Mouse (Mus musculus): ENCODE measurements at regions not wholly inside any gene's neighbourhood (a gene's known extent, or its start where the extent isn't known, plus 50 kb on each side); places are given as distances from the start of the nearest gene placed in this dataset.

DNA sequence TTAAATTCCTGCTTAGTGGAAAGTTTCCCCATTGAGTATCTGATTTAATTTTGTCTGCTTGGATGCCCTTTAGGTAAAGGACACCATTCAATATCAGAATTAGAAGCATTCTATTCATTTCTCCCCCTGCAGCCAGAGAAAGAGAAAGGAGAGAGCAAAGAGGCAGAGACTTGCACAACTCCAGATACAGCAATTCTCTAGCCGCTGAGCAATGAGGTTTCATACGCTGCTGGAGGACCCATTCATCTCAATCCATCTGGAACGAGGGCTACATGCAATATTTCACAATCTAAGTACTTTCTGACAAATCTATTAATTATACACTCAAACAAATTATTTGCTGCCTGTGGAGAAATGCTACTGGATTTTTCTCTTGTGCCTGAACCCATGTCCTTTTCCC lies 538.0 kb upstream of the Tusc1 start:
- H3K4me3 ChIP-seq (ENCODE audit: insufficient read depth, low read depth, low read length) = no peak overlapping the region
- H3K27ac ChIP-seq (replicated peaks; ENCODE audit: insufficient read depth, low read depth, low read length) = no peak overlapping the region
- H3K27me3 ChIP-seq (ENCODE audit: control insufficient read depth, insufficient read depth, low read length) = no peaks in the 10 kb centered on the region
- no peak for DNase-seq (ENCODE audit: extremely low read depth, low read depth, low spot score)
- WGBS = 82% methylated on average over 3 of the region's 3 CpGs
- no peaks in the 10 kb centered on the region for H3K36me3 ChIP-seq (ENCODE audit: control insufficient read depth, insufficient read depth, low read length)
- H3K79me2 ChIP-seq (ENCODE audit: control insufficient read depth, insufficient read depth, low read length) = no peaks in the 10 kb centered on the region
- no peak overlapping the region for H3K9ac ChIP-seq (ENCODE audit: low read depth, low read length)
- TF ChIP-seq POLR2A (IDR thresholded peaks at IDR 0.05; ENCODE audit: extremely low read depth, insufficient read depth, low read length) (no peak), CTCF (IDR thresholded peaks at IDR 0.05; ENCODE audit: low read depth, low read length) (no peak)
- no peaks in the 10 kb centered on the region for H3K4me1 ChIP-seq (ENCODE audit: control insufficient read depth, insufficient read depth, low read length)

DNA sequence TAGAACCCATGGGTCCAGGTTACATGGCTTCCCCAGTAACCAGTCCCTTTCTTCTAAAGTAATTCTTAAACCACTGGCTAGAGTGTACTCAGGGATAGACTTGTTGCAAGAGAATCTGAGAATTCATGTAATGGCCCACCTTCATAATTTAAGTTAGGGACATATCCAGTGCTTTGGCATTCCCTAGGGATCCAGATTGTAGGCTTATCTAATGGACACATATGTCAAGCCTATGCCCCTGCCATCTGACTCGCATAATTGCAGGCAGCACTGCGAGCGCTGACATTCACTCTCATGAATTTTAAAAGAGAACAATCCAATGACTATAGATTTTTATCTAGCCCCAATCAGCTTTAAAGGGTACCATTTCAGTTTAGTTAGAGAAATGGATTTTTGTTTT lies 518.1 kb upstream of the Tusc1 start:
- Histone ChIP-seq H3K4me1 (ENCODE audit: control insufficient read depth, insufficient read depth, low read length) (no peaks in the 10 kb centered on the region), H3K27ac (replicated peaks; ENCODE audit: insufficient read depth, low read depth, low read length) (no peak overlapping the region), H3K79me2 (ENCODE audit: control insufficient read depth, insufficient read depth, low read length) (no peaks in the 10 kb centered on the region), H3K4me3 (ENCODE audit: insufficient read depth, low read depth, low read length) (no peak overlapping the region), H3K36me3 (ENCODE audit: control insufficient read depth, insufficient read depth, low read length) (no peaks in the 10 kb centered on the region), H3K9ac (ENCODE audit: low read depth, low read length) (no peak overlapping the region), H3K27me3 (ENCODE audit: control insufficient read depth, insufficient read depth, low read length) (no peaks in the 10 kb centered on the region)
- no peak for TF ChIP-seq CTCF (IDR thresholded peaks at IDR 0.05; ENCODE audit: low read depth, low read length)
- no peak for DNase-seq (ENCODE audit: extremely low read depth, low read depth, low spot score)
- WGBS = 94% methylated on average over 3 of the region's 3 CpGs

DNA sequence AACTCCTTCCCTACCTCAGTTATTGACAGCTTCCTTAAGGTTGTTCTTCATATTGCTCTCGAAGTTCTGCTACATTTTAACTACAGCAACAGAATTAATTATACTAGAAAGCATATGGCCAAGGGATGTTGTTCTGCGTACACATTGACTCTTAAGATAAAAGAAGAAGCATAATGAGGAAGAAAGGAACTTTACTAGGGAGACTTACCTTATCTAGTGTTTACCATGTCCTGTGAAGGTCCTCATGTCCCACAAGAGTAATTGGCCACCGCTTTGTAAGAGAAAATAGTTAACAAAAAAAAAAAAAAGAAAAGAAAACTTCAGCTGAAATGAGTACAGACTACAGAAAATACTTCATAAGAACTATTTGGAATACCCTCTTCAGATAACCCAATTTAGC lies 513.9 kb upstream of the Tusc1 start:
- no peak for TF ChIP-seq CTCF (IDR thresholded peaks at IDR 0.05; ENCODE audit: low read depth, low read length)
- no peak for TF ChIP-seq POLR2A (IDR thresholded peaks at IDR 0.05; ENCODE audit: extremely low read depth, insufficient read depth, low read length)

DNA sequence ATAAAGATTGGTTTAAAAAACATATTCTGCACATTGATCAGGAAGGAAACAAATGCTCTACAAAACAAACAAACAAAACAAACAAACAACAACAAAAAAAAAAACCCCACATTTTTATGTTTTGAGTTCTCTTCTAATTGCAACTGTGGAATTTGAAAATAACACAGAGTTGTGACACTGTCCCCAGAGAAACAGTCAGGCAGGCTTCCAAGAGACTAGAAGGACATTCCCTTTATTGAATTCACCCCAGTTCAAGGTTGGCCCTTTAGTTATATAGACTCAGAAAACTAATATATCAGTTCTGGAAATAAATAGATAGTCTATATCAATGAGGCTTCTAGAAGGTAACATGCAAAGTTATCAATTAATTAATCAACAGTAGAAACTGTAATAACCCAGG lies 495.4 kb upstream of the Tusc1 start:
- Histone ChIP-seq H3K4me3 (ENCODE audit: insufficient read depth, low read depth, low read length) (no peak overlapping the region), H3K27ac (replicated peaks; ENCODE audit: insufficient read depth, low read depth, low read length) (no peak overlapping the region), H3K79me2 (ENCODE audit: control insufficient read depth, insufficient read depth, low read length) (no peaks in the 10 kb centered on the region), H3K9ac (ENCODE audit: low read depth, low read length) (no peak overlapping the region), H3K36me3 (ENCODE audit: control insufficient read depth, insufficient read depth, low read length) (no peaks in the 10 kb centered on the region), H3K27me3 (ENCODE audit: control insufficient read depth, insufficient read depth, low read length) (no peaks in the 10 kb centered on the region), H3K4me1 (ENCODE audit: control insufficient read depth, insufficient read depth, low read length) (no peaks in the 10 kb centered on the region)
- no peak for DNase-seq (ENCODE audit: extremely low read depth, low read depth, low spot score)
- TF ChIP-seq CTCF (IDR thresholded peaks at IDR 0.05; ENCODE audit: low read depth, low read length) (no peak), POLR2A (IDR thresholded peaks at IDR 0.05; ENCODE audit: extremely low read depth, insufficient read depth, low read length) (no peak)

More for the DNA sequence above, 513.9 kb upstream of the Tusc1 start:
- no peaks in the 10 kb centered on the region for H3K36me3 ChIP-seq (ENCODE audit: control insufficient read depth, insufficient read depth, low read length)
- no peaks in the 10 kb centered on the region for H3K4me1 ChIP-seq (ENCODE audit: control insufficient read depth, insufficient read depth, low read length)
- no peaks in the 10 kb centered on the region for H3K27me3 ChIP-seq (ENCODE audit: control insufficient read depth, insufficient read depth, low read length)
- H3K9ac ChIP-seq (ENCODE audit: low read depth, low read length) = no peak overlapping the region
- 56% methylated on average over 3 of the region's 3 CpGs for WGBS
- DNase-seq (ENCODE audit: extremely low read depth, low read depth, low spot score) = no peak
- H3K79me2 ChIP-seq (ENCODE audit: control insufficient read depth, insufficient read depth, low read length) = no peaks in the 10 kb centered on the region
- no peak overlapping the region for H3K4me3 ChIP-seq (ENCODE audit: insufficient read depth, low read depth, low read length)
- H3K27ac ChIP-seq (replicated peaks; ENCODE audit: insufficient read depth, low read depth, low read length) = no peak overlapping the region

DNA sequence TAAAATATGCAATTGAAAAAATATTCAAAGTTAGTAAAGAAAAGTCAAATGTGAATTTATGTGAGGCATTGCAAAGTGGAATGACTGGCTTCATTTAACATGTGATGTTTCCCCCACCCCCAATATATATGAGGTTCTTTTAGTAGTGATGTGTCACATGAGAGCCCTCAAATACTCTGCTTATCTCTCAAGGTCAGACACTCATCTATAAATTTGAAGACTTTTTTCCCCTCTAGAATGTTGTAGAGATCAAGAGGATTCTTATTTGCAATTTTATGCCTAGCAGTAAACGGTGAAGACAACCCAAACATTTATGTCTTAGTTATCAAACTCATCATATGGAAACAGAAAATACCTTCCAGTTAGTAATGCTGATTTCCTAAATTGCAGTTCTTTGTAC lies 457.8 kb upstream of the Tusc1 start:
- 83% methylated on average over 1 of the region's 1 CpGs for WGBS

DNA sequence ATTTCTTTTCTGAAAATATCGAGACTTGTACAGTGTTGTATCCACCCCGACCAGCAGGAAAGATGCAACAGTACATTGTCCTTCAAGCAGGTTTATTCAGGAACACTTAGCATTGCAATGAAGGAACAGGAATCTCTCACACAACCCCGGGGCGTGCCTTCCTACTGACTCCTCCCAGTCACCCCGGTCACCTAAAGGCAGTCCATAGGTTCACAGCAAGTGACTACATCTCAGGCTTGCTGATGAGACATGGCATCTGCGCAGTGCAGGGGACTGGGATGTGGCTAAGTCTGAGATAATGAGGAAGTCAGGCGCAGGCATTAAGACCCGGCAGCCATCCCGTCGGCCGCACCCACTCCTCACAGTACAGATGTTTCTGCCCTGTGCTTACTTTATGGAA lies 454.8 kb upstream of the Tusc1 start:
- Histone ChIP-seq H3K36me3 (ENCODE audit: control insufficient read depth, insufficient read depth, low read length) (no peaks in the 10 kb centered on the region), H3K4me3 (ENCODE audit: insufficient read depth, low read depth, low read length) (no peak overlapping the region), H3K27ac (replicated peaks; ENCODE audit: insufficient read depth, low read depth, low read length) (no peak overlapping the region), H3K79me2 (ENCODE audit: control insufficient read depth, insufficient read depth, low read length) (no peaks in the 10 kb centered on the region), H3K9ac (ENCODE audit: low read depth, low read length) (no peak overlapping the region), H3K4me1 (ENCODE audit: control insufficient read depth, insufficient read depth, low read length) (no peaks in the 10 kb centered on the region), H3K27me3 (ENCODE audit: control insufficient read depth, insufficient read depth, low read length) (no peaks in the 10 kb centered on the region)
- DNase-seq (ENCODE audit: extremely low read depth, low read depth, low spot score) = no peak
- TF ChIP-seq CTCF (IDR thresholded peaks at IDR 0.05; ENCODE audit: low read depth, low read length) = no peak
- TF ChIP-seq POLR2A (IDR thresholded peaks at IDR 0.05; ENCODE audit: extremely low read depth, insufficient read depth, low read length) = no peak
- WGBS = 77% methylated on average over 11 of the region's 11 CpGs

More for the DNA sequence above, 457.8 kb upstream of the Tusc1 start:
- Histone ChIP-seq H3K36me3 (ENCODE audit: control insufficient read depth, insufficient read depth, low read length) (no peaks in the 10 kb centered on the region), H3K4me3 (ENCODE audit: insufficient read depth, low read depth, low read length) (no peak overlapping the region), H3K27me3 (ENCODE audit: control insufficient read depth, insufficient read depth, low read length) (no peaks in the 10 kb centered on the region), H3K9ac (ENCODE audit: low read depth, low read length) (no peak overlapping the region), H3K79me2 (ENCODE audit: control insufficient read depth, insufficient read depth, low read length) (no peaks in the 10 kb centered on the region), H3K27ac (replicated peaks; ENCODE audit: insufficient read depth, low read depth, low read length) (no peak overlapping the region), H3K4me1 (ENCODE audit: control insufficient read depth, insufficient read depth, low read length) (no peaks in the 10 kb centered on the region)
- no peak for DNase-seq (ENCODE audit: extremely low read depth, low read depth, low spot score)
- TF ChIP-seq CTCF (IDR thresholded peaks at IDR 0.05; ENCODE audit: low read depth, low read length) = no peak

All from liver, adult 2 months (tissue).